Mouse (Mus musculus) thymus, postnatal 4 days (tissue): ENCODE measurements around the gene Gm12258.

Source experiments
- DNase-seq: peaks from one replicate; pipeline ENCODE4 v3.0.0; 2021

Gm12258 gene

DNA sequence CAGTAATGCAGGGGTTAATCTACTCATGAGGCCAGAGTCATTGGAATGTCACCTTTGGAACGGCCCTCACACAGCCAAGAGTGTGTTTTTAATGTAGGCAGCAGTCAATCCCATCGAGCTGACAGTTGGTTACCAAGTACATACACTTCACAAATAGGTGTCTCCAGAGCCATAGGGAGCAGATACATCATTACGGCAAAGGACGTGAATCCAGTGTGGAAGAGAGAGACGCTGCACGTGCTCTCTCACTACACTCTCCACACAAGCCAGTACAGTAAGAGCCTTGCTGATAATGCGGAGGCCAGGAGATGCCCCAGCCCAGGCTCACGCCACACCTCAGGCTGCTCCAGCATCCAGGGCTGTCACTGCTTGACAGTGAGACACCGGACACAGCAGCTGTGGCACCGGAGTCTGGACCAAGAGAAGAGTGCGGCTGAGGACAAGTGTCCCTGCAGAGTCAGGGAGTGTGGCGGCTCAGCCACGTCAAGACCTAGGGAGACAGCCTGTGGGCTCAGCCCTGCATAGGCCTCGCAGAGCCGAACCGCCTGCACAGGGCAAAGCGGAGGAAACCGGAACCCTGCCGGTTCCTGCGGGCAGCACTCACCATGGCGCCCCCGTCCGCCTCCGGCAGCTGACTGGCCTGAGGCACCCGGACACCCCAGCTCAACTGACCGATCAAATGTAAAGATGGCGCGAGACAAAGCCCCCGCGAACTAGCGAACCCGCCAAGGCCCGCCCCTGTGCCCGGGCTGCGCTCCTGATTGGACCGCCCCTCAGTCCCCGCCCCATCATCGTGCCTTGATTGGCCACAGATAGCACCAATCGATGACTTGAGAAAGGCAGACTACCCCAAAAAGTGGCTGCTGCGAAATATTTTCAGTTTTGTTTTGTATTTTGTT is 56.8 kb downstream of the Gm12258 start, which contains the start of gene Zfp39:
Zfp39 (minus strand) TSS at position 715 of the 899 bp plus-strand sequence.
- peak; percentile 98 for DNase-seq

DNA sequence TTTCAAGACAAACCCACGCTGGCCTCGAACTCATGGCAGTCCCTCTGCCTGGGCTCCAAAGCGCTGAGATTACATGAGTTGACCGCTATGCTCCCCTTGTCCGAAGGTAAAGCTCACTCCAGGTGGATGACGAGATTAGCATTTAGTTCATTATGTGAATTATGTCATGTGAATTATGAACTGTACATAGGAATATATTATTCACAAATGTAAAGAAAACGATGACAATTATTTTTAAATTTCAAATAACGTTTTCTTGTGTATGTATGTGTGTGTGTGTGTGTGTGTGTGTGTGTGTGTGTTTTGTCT is 57.4 kb downstream of the Gm12258 start:
- DNase-seq, result no peak

DNA sequence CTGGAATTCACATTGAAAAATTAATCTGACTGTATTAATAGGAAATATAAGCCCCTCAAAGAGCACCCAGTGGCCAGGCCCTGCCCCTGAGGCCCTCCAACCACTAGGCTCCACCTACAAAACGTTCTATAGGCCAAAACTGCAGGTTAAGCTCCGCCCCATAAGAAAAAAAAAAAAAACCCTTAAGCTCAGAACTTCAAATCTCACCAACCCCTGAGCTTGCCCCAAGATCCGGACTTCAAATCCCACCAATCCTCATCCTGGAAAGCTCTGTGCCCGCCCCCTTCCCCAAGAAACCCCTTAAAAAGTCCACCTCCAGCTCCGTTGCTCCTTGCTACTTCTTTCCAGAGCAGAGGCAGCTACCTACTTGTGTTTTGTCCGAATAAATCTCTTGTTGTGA is 57.9 kb downstream of the Gm12258 start:
- DNase-seq, result no peak
